Mouse (Mus musculus): ENCODE data around the gene Ripk3. TPM values are rescaled to one million over a fixed set of nuclear protein-coding genes. Genes with fewer than 3 reads are reported as not detected.
A peak's percentile ranks its signal among the peaks of the same experiment; 100 is the strongest.

The Ripk3 gene
- polyA plus RNA-seq, 1 experiment from 2014 or later = 55.8 TPM

GRCm38 (mm10) chr14:55747051-55747847 is 41.4 kb downstream of the Ripk3 start:
- H3K9ac ChIP-seq (ENCODE audit: low read depth, low read length) = no peak overlapping the region
- no peaks in the 10 kb centered on the region for H3K27me3 ChIP-seq (replicated peaks; ENCODE audit: control insufficient read depth, insufficient read depth, low read length)
- H3K36me3 ChIP-seq (ENCODE audit: control insufficient read depth, insufficient read depth, low read length) = peaks cover 12% of the 10 kb centered on the region; the same call in 1 of the 2 replicates
- WGBS = 88% methylated on average over 10 of the region's 10 CpGs
- H3K4me1 ChIP-seq (ENCODE audit: control insufficient read depth, insufficient read depth, low read length) = peaks cover 25% of the 10 kb centered on the region
- no peaks in the 10 kb centered on the region for H3K9me3 ChIP-seq (ENCODE audit: control insufficient read depth, low read length)
- no peak overlapping the region for H3K27ac ChIP-seq (ENCODE audit: low read length)
- H3K4me3 ChIP-seq (ENCODE audit: low read length) = no peak overlapping the region
- H3K4me2 ChIP-seq (ENCODE audit: low read depth, low read length) = peak overlapping the region; percentile 98
- no peak for ATAC-seq

GRCm38 (mm10) chr14:55745861-55746237 is 42.8 kb downstream of the Ripk3 start:
- under 1% methylated on average over 31 of the region's 31 CpGs for WGBS
- Histone ChIP-seq H3K4me3 (ENCODE audit: low read length) (peak overlapping the region; percentile 89), H3K4me1 (ENCODE audit: control insufficient read depth, insufficient read depth, low read length) (peaks cover 25% of the 10 kb centered on the region), H3K36me3 (ENCODE audit: control insufficient read depth, insufficient read depth, low read length) (peaks cover 10% of the 10 kb centered on the region; the same call in 1 of the 2 replicates), H3K4me2 (ENCODE audit: low read depth, low read length) (peak overlapping the region; percentile 98), H3K9ac (ENCODE audit: low read depth, low read length) (peak overlapping the region; percentile 87), H3K27me3 (replicated peaks; ENCODE audit: control insufficient read depth, insufficient read depth, low read length) (no peaks in the 10 kb centered on the region), H3K27ac (ENCODE audit: low read length) (peak overlapping the region; percentile 51; the same call in 1 of the 2 replicates), H3K9me3 (ENCODE audit: control insufficient read depth, low read length) (no peaks in the 10 kb centered on the region)
- no peak; the same call in 1 of the 2 replicates for ATAC-seq

- peak within 1 kb of the TSS; percentile 89 for H3K4me3 ChIP-seq (ENCODE audit: low read length)
- no peaks in the 10 kb centered on the region for H3K27me3 ChIP-seq (replicated peaks; ENCODE audit: control insufficient read depth, insufficient read depth, low read length)
- H3K27ac ChIP-seq (ENCODE audit: low read length) = peak within 1 kb of the TSS; percentile 81
- H3K9me3 ChIP-seq (ENCODE audit: control insufficient read depth, low read length) = no peaks in the 10 kb centered on the region
- peak; percentile 92 for ATAC-seq
- peaks cover 6% of the 10 kb centered on the region; the same call in 1 of the 2 replicates for H3K36me3 ChIP-seq (ENCODE audit: control insufficient read depth, insufficient read depth, low read length)
- H3K4me2 ChIP-seq (ENCODE audit: low read depth, low read length) = peak within 1 kb of the TSS; percentile 98
- H3K9ac ChIP-seq (ENCODE audit: low read depth, low read length) = peak within 1 kb of the TSS; percentile 87
- 1% methylated on average over 45 of the region's 48 CpGs for WGBS
- H3K4me1 ChIP-seq (ENCODE audit: control insufficient read depth, insufficient read depth, low read length) = peaks cover 25% of the 10 kb centered on the region
Measured at GRCm38 (mm10) chr14:55745180-55745860, 43.3 kb downstream of the Ripk3 start, which contains the start of the genes Dhrs1 and Nop9. Dhrs1 (minus strand) TSS chr14:55745690. Nop9 (plus strand) TSS chr14:55745693.

GRCm38 (mm10) chr14:55743711-55744110 is 45.0 kb downstream of the Ripk3 start:
- Histone ChIP-seq H3K9ac (ENCODE audit: low read depth, low read length) (peak overlapping the region; percentile 57), H3K4me1 (ENCODE audit: control insufficient read depth, insufficient read depth, low read length) (peaks cover 25% of the 10 kb centered on the region), H3K4me2 (ENCODE audit: low read depth, low read length) (peak overlapping the region; percentile 91), H3K27ac (ENCODE audit: low read length) (peak overlapping the region; percentile 58; the same call in 1 of the 2 replicates), H3K27me3 (replicated peaks; ENCODE audit: control insufficient read depth, insufficient read depth, low read length) (no peaks in the 10 kb centered on the region), H3K9me3 (ENCODE audit: control insufficient read depth, low read length) (no peaks in the 10 kb centered on the region), H3K4me3 (ENCODE audit: low read length) (peak overlapping the region; percentile 24), H3K36me3 (ENCODE audit: control insufficient read depth, insufficient read depth, low read length) (peaks cover 2% of the 10 kb centered on the region; the same call in 1 of the 2 replicates)
- WGBS = 15% methylated on average over 10 of the region's 10 CpGs
- ATAC-seq = peak; percentile 66

GRCm38 (mm10) chr14:55737086-55737687 is 51.5 kb downstream of the Ripk3 start:
- no peak for ATAC-seq

GRCm38 (mm10) chr14:55735758-55736157 is 52.9 kb downstream of the Ripk3 start:
- Histone ChIP-seq H3K4me2 (ENCODE audit: low read depth, low read length) (no peak overlapping the region), H3K36me3 (ENCODE audit: control insufficient read depth, insufficient read depth, low read length) (no peaks in the 10 kb centered on the region; the same call in 1 of the 2 replicates), H3K9me3 (ENCODE audit: control insufficient read depth, low read length) (no peaks in the 10 kb centered on the region), H3K27me3 (replicated peaks; ENCODE audit: control insufficient read depth, insufficient read depth, low read length) (no peaks in the 10 kb centered on the region), H3K4me3 (ENCODE audit: low read length) (no peak overlapping the region), H3K9ac (ENCODE audit: low read depth, low read length) (no peak overlapping the region), H3K4me1 (ENCODE audit: control insufficient read depth, insufficient read depth, low read length) (peaks cover 19% of the 10 kb centered on the region), H3K27ac (ENCODE audit: low read length) (peak overlapping the region; percentile 23; the same call in 1 of the 2 replicates)
- WGBS = 63% methylated on average over 4 of the region's 4 CpGs
- no peak for ATAC-seq

More at GRCm38 (mm10) chr14:55737086-55737687, 51.5 kb downstream of the Ripk3 start:
- Histone ChIP-seq H3K4me2 (ENCODE audit: low read depth, low read length) (no peak overlapping the region), H3K27me3 (replicated peaks; ENCODE audit: control insufficient read depth, insufficient read depth, low read length) (no peaks in the 10 kb centered on the region), H3K9ac (ENCODE audit: low read depth, low read length) (no peak overlapping the region), H3K4me3 (ENCODE audit: low read length) (no peak overlapping the region), H3K27ac (ENCODE audit: low read length) (no peak overlapping the region), H3K4me1 (ENCODE audit: control insufficient read depth, insufficient read depth, low read length) (peaks cover 19% of the 10 kb centered on the region), H3K9me3 (ENCODE audit: control insufficient read depth, low read length) (no peaks in the 10 kb centered on the region), H3K36me3 (ENCODE audit: control insufficient read depth, insufficient read depth, low read length) (peaks cover 2% of the 10 kb centered on the region; the same call in 1 of the 2 replicates)
- 76% methylated on average over 9 of the region's 9 CpGs for WGBS

GRCm38 (mm10) chr14:55735334-55735733 is 53.3 kb downstream of the Ripk3 start:
- Histone ChIP-seq H3K36me3 (ENCODE audit: control insufficient read depth, insufficient read depth, low read length) (no peaks in the 10 kb centered on the region; the same call in 1 of the 2 replicates), H3K4me3 (ENCODE audit: low read length) (no peak overlapping the region), H3K9ac (ENCODE audit: low read depth, low read length) (no peak overlapping the region), H3K9me3 (ENCODE audit: control insufficient read depth, low read length) (no peaks in the 10 kb centered on the region), H3K4me2 (ENCODE audit: low read depth, low read length) (no peak overlapping the region), H3K27me3 (replicated peaks; ENCODE audit: control insufficient read depth, insufficient read depth, low read length) (no peaks in the 10 kb centered on the region; the same call in 1 of the 2 replicates), H3K27ac (ENCODE audit: low read length) (0 out of 2 replicates have a peak overlapping the region, but pooled peaks have one; percentile 23), H3K4me1 (ENCODE audit: control insufficient read depth, insufficient read depth, low read length) (peaks cover 19% of the 10 kb centered on the region)
- WGBS = 34% methylated on average over 3 of the region's 3 CpGs
- peak; percentile 86 for ATAC-seq
